Mouse (Mus musculus) hindbrain, embryonic 12.5 days (tissue): ENCODE results near the gene Cysrt1. TPM values are rescaled to one million over a fixed set of nuclear protein-coding genes. Genes with fewer than 3 reads are reported as not detected.
"Not testable (repeated sequence)": the region's sequence is repeated elsewhere in the genome, so short reads cannot be mapped to it uniquely, and the experiment has no call there.

ENCODE experiments used
- ATAC-seq: fragments of 200-750 bp; cut with Nextera tagmentation; 2 replicates; pipeline ENCODE4 v1.8.0; 2017; ENCODE audit warnings: moderate TSS enrichment; ENCODE audit not compliant: low FRiP score
- H3K27ac ChIP-seq: fragments of 300-500 bp; sonication (generic); 2 replicates; pipeline ENCODE4 v1.5.1; 2016; ENCODE audit warnings: mild to moderate bottlenecking
- H3K27me3 ChIP-seq: fragments of 300-500 bp; sonication (generic); 2 replicates; pipeline ENCODE4 v1.6.1; 2016; ENCODE audit warnings: mild to moderate bottlenecking
- H3K36me3 ChIP-seq: fragments of 300-500 bp; sonication (generic); 2 replicates; pipeline ENCODE4 v1.6.1; 2016; ENCODE audit warnings: mild to moderate bottlenecking
- H3K4me1 ChIP-seq: fragments of 300-500 bp; sonication (generic); 2 replicates; pipeline ENCODE4 v1.6.1; 2016
- H3K4me2 ChIP-seq: fragments of 300-500 bp; sonication (generic); replicated peaks from 2 replicates; pipeline ENCODE4 v1.6.1; 2016; ENCODE audit warnings: mild to moderate bottlenecking
- H3K4me3 ChIP-seq: fragments of 300-500 bp; sonication (generic); 2 replicates; pipeline ENCODE4 v1.5.1; 2016; ENCODE audit warnings: mild to moderate bottlenecking
- H3K9ac ChIP-seq: fragments of 300-500 bp; sonication (generic); 2 replicates; pipeline ENCODE4 v1.6.1; 2016; ENCODE audit warnings: mild to moderate bottlenecking, moderate library complexity
- H3K9me3 ChIP-seq: fragments of 300-500 bp; sonication (generic); replicated peaks from 2 replicates; pipeline ENCODE4 v1.6.1; 2016; ENCODE audit warnings: mild to moderate bottlenecking
- WGBS: fragments of 180-500 bp; shearing (Covaris S2); methylation state at CpG from one replicate; pipeline ENCODE4 v1.1.7; 2016; 5-methylcytosine and 5-hydroxymethylcytosine counted together
- polyA plus RNA-seq: library from polyadenylated mRNA; unstranded; fragments of >200 nt; fragmentation: Nextera tagmentation; extraction: Ambion mirVana; gene quantifications from 2 replicates; pipeline ENCODE4 v1.2.1, GENCODE M21; 2016

Gene Cysrt1
- polyA plus RNA-seq, 1 experiment from 2014 or later = not detected

DNA sequence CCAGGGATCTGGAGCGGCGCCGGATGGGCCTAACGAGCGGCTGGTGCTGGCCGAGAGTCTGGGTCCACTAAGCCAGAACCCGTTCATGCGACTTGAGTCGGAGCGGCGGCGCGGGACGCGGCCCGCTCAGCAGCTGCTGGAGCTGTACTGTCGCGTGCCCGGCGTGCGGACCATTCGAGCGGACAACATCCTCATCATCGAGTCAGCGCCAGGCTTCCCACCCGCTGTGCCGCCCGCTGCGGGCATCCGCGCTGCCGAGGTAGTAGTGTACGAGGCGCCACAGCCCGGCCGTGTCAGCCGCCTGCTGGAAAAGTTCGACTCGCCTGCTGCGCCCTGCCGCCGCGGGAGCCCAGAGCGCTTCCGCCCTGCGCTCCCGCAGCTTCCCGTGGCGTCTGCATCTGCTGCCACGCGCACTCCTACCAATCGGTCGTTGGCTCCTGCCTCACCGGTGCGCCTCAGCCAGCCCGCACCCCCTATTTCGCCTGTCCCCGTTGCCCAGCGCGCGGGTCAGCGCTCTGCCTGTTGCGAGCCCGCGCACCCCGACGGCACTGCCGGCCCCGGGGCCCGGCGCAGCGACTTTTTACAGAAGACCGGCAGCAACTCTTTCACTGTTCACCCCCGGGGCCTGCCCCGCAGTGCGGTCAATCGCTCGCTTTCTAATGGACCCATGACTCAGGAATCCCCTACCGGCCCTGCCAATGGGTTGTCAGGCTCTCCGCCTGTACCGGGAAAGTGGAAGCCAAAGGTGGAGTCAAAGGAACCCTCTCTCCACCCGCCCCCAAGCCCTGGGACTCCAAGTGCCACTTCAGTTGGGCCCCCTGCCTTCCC lies 20.8 kb upstream of the Cysrt1 start:
- under 1% methylated on average over 81 of the region's 82 CpGs for WGBS
- peak overlapping the region; percentile 62 for H3K4me3 ChIP-seq
- H3K27me3 ChIP-seq = peaks cover 23% of the 10 kb centered on the region
- no peaks in the 10 kb centered on the region for H3K9me3 ChIP-seq
- no peaks in the 10 kb centered on the region for H3K36me3 ChIP-seq
- H3K4me1 ChIP-seq = peaks cover 52% of the 10 kb centered on the region
- H3K27ac ChIP-seq = peak overlapping the region; percentile 49
- H3K9ac ChIP-seq = peak overlapping the region; percentile 73
- H3K4me2 ChIP-seq = peak overlapping the region; percentile 99
- peak; percentile 35 for ATAC-seq

- WGBS = under 1% methylated on average over 39 of the region's 39 CpGs
- H3K27me3 ChIP-seq = peaks cover 23% of the 10 kb centered on the region
- peak within 1 kb of the TSS; percentile 62 for H3K4me3 ChIP-seq
- no peaks in the 10 kb centered on the region for H3K9me3 ChIP-seq
- H3K27ac ChIP-seq = peak within 1 kb of the TSS; percentile 49
- peak within 1 kb of the TSS; percentile 99 for H3K4me2 ChIP-seq
- peak within 1 kb of the TSS; percentile 73 for H3K9ac ChIP-seq
- peak; percentile 98 for ATAC-seq
- H3K36me3 ChIP-seq = no peaks in the 10 kb centered on the region
- peaks cover 46% of the 10 kb centered on the region for H3K4me1 ChIP-seq
These were observed 20.1 kb upstream of the Cysrt1 start, which contains the start of gene Tprn for GRCm38 (mm10) chr2:25262291-25262767. Tprn (plus strand) TSS chr2:25262618.

DNA sequence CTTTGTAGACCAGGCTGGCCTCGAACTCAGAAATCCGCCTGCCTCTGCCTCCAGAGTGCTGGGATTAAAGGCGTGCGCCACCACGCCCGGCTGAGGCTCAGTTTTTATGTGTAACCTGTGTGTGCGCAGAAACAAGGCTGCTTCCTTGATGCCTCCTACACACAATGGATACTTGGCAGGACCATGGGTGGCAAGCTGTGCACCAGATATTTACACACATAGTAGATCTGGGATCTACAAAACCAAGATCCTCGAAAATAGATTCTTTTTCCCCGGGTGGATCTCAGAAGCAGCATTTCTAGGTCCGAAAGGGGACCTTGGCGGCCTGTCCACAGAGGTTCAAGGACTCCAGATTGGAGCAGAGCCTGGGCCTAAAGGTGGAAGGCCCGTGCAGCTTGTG lies 19.6 kb upstream of the Cysrt1 start:
- 48% methylated on average over 12 of the region's 12 CpGs for WGBS
- peak overlapping the region; percentile 99 for H3K4me2 ChIP-seq
- H3K4me3 ChIP-seq = peak overlapping the region; percentile 62
- H3K4me1 ChIP-seq = peaks cover 41% of the 10 kb centered on the region
- H3K9ac ChIP-seq = peak overlapping the region; percentile 55
- 0 out of 2 replicates have a peak, but pooled peaks have one; percentile 3 for ATAC-seq
- no peaks in the 10 kb centered on the region for H3K36me3 ChIP-seq
- peaks cover 23% of the 10 kb centered on the region for H3K27me3 ChIP-seq
- no peaks in the 10 kb centered on the region for H3K9me3 ChIP-seq
- no peak overlapping the region for H3K27ac ChIP-seq

DNA sequence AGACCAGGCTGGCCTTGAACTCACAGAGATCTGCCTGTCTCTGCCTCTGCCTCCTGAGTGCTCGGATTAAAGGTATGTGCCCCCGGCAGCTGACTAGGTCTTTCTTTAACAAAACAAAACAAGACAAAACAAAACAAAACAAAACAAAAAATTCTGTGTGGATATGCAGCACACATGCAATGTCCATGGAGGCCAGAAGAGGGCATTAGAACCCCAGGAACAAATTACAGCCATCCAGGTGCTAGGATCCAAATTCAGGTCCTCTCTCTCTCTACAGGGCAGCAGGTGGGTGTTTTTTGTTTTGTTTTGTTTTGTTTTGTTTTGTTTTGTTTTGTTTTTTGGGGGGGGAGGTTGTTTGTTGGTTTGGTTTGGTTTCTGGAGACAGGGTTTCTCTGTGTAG lies 16.6 kb upstream of the Cysrt1 start:
- H3K36me3 ChIP-seq = no peaks in the 10 kb centered on the region
- peaks cover 28% of the 10 kb centered on the region for H3K4me1 ChIP-seq
- H3K4me3 ChIP-seq = no peak overlapping the region
- H3K4me2 ChIP-seq = no peak overlapping the region
- H3K9ac ChIP-seq = no peak overlapping the region
- no peak for ATAC-seq
- H3K27ac ChIP-seq = no peak overlapping the region
- peaks cover 10% of the 10 kb centered on the region for H3K27me3 ChIP-seq
- 54% methylated on average over 2 of the region's 2 CpGs for WGBS
- no peaks in the 10 kb centered on the region for H3K9me3 ChIP-seq

DNA sequence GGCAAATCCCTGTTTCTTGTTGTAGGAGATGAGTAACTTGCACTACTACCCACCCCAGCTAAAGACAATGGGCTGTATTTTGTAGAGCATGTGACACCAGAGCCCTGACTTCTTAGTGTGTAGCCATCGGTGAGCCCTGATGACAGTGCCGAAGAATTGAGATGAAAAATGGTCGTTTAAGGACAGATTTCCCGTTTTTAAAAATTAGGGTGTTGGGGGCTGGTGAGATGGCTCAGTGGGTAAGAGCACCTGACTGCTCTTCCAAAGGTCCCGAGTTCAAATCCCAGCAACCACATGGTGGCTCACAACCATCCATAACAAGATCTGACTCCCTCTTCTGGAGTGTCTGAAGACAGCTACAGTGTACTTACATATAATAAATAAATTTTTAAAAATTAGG lies 15.0 kb upstream of the Cysrt1 start:
- H3K9me3 ChIP-seq, H3K4me3 ChIP-seq, ATAC-seq, H3K4me2 ChIP-seq, H3K36me3 ChIP-seq, H3K27me3 ChIP-seq, H3K27ac ChIP-seq, H3K9ac ChIP-seq: not testable (repeated sequence)
- WGBS = 85% methylated on average over 5 of the region's 5 CpGs
- peaks cover 19% of the 10 kb centered on the region for H3K4me1 ChIP-seq

- Histone ChIP-seq H3K36me3 (peaks cover 10% of the 10 kb centered on the region), H3K4me3 (peak overlapping the region; percentile 95), H3K4me1 (peaks cover 16% of the 10 kb centered on the region), H3K9ac (peak overlapping the region; percentile 79), H3K4me2 (peak overlapping the region; percentile 77)
- WGBS = 64% methylated on average over 12 of the region's 12 CpGs
- H3K9me3 ChIP-seq, H3K27me3 ChIP-seq, ATAC-seq, H3K27ac ChIP-seq: not testable (repeated sequence)
These were observed 14.3 kb upstream of the Cysrt1 start for GRCm38 (mm10) chr2:25256443-25257109.

- under 1% methylated on average over 39 of the region's 39 CpGs for WGBS
- Histone ChIP-seq H3K9me3 (no peaks in the 10 kb centered on the region), H3K4me3 (peak within 1 kb of the TSS; percentile 95), H3K9ac (peak within 1 kb of the TSS; percentile 79), H3K27me3 (no peaks in the 10 kb centered on the region), H3K36me3 (peaks cover 22% of the 10 kb centered on the region), H3K27ac (peak within 1 kb of the TSS; percentile 58), H3K4me1 (peaks cover 16% of the 10 kb centered on the region), H3K4me2 (peak within 1 kb of the TSS; percentile 77)
- ATAC-seq = peak; percentile 88
These were observed 13.1 kb upstream of the Cysrt1 start, which contains the start of gene Tmem203 for GRCm38 (mm10) chr2:25255284-25255779. Tmem203 (plus strand) TSS chr2:25255439.

- H3K9ac ChIP-seq = no peak overlapping the region
- H3K4me2 ChIP-seq = no peak overlapping the region
- WGBS = 87% methylated on average over 1 of the region's 1 CpGs
- no peaks in the 10 kb centered on the region for H3K9me3 ChIP-seq
- peaks cover 16% of the 10 kb centered on the region for H3K4me1 ChIP-seq
- no peak overlapping the region for H3K27ac ChIP-seq
- ATAC-seq = no peak
- H3K36me3 ChIP-seq = peaks cover 51% of the 10 kb centered on the region
- no peak overlapping the region for H3K4me3 ChIP-seq
- H3K27me3 ChIP-seq = no peaks in the 10 kb centered on the region
These were observed 10.1 kb upstream of the Cysrt1 start for GRCm38 (mm10) chr2:25252331-25252730.

DNA sequence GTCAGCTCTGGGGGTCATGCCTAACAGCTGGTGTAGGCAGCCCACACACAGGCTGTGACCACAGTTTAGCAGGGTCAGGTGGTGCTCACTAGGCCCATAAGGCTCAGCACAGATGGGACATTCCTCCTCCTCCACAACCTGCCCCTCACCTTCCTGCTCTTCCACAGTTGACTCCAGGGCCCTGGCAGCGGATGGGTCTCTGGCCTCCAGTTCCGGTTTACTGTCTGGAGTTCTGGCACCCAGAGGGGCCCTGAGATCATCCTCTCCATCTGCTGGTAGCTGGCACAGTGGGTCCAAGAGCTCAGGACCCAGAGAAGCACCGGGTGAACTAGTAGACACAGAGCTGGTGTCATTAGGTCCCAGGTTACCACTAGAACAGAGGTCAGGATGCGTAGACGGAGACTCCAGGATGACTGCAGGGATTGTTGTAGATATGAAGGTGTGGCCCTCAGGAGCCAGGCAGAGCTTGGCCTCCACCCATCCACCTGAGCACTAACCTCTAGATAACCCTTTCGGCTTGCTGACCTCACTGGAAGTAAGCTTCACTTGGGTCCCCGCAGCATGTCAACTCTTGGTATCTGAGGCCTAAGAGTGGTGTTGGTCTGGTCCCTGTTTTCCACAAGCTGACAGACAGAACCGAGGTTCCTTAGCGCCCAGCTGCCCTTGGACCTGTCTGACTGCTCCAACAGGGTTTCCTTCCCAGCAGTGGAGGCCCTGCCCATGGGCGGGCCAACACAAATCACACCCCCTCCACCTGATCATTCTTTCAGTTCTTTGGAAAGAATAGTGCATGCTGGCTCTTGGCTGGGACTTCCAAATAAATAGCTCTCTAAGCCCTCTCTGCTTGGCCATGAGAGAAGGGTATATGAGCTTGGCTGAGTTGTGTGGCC lies 4.2 kb upstream of the Cysrt1 start, which contains the start of gene AL732309.1:
Gene AL732309.1, minus strand, starts transcription at position 681 of the 890 bp plus-strand sequence.
- no peaks in the 10 kb centered on the region for H3K9me3 ChIP-seq
- ATAC-seq = no peak
- H3K4me2 ChIP-seq = no peak within 1 kb of the TSS
- no peak within 1 kb of the TSS for H3K4me3 ChIP-seq
- 87% methylated on average over 10 of the region's 10 CpGs for WGBS
- peaks cover 66% of the 10 kb centered on the region for H3K36me3 ChIP-seq
- peaks cover 18% of the 10 kb centered on the region for H3K4me1 ChIP-seq
- no peak within 1 kb of the TSS for H3K9ac ChIP-seq
- peaks cover 13% of the 10 kb centered on the region for H3K27me3 ChIP-seq
- no peak within 1 kb of the TSS for H3K27ac ChIP-seq

GRCm38 (mm10) chr2:25244144-25244543 lies 1.9 kb upstream of the Cysrt1 start:
- 82% methylated on average over 4 of the region's 4 CpGs for WGBS
- no peaks in the 10 kb centered on the region for H3K9me3 ChIP-seq
- H3K27me3 ChIP-seq = peaks cover 17% of the 10 kb centered on the region
- H3K4me3 ChIP-seq = no peak overlapping the region
- H3K27ac ChIP-seq = no peak overlapping the region
- H3K9ac ChIP-seq = no peak overlapping the region
- peaks cover 43% of the 10 kb centered on the region for H3K36me3 ChIP-seq
- peaks cover 26% of the 10 kb centered on the region for H3K4me1 ChIP-seq
- ATAC-seq = no peak
- no peak overlapping the region for H3K4me2 ChIP-seq

DNA sequence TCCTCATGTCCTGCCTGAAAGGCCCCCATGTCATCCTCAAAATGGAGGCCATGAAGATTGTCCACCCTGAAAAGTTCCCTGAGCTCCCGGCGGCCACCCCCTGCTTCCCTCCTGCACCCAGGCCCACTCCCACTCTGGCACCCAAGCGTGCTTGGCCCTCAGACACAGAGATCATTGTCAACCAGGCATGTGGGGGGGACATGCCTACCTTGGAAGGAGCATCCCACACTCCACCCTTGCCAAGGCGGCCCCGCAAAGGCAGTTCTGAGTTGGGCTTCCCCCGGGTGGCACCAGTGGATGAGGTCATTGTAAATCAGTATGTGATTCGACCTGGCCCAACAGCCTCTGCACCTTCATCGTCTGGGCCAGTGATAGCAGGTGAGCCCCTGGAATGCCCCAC lies 1.1 kb upstream of the Cysrt1 start:
- peaks cover 36% of the 10 kb centered on the region for H3K36me3 ChIP-seq
- H3K27me3 ChIP-seq = peaks cover 20% of the 10 kb centered on the region
- peaks cover 26% of the 10 kb centered on the region for H3K4me1 ChIP-seq
- H3K9me3 ChIP-seq = no peaks in the 10 kb centered on the region
- no peak overlapping the region for H3K27ac ChIP-seq
- no peak for ATAC-seq
- WGBS = 79% methylated on average over 8 of the region's 8 CpGs
- H3K4me2 ChIP-seq = peak overlapping the region; percentile 92
- peak overlapping the region; percentile 73; the same call in 1 of the 2 replicates for H3K9ac ChIP-seq
- peak overlapping the region; percentile 55 for H3K4me3 ChIP-seq
